Mouse (Mus musculus) hindbrain, embryonic 15.5 days (tissue): ENCODE results near the gene Soat1. TPM values are rescaled to one million over a fixed set of nuclear protein-coding genes. Genes with fewer than 3 reads are reported as not detected.

Experiments
- ATAC-seq: fragments of 200-750 bp; cut with Nextera tagmentation; 2 replicates; pipeline ENCODE4 v1.8.0; 2017; ENCODE audit warnings: low read depth, moderate number of reproducible peaks, moderate TSS enrichment; ENCODE audit not compliant: low FRiP score
- H3K27ac ChIP-seq: fragments of 300-500 bp; sonication (generic); replicated peaks from 2 replicates; pipeline ENCODE4 v1.5.1; 2015; ENCODE audit warnings: mild to moderate bottlenecking, inconsistent platforms
- H3K27me3 ChIP-seq: fragments of 300-500 bp; sonication (generic); 2 replicates; pipeline ENCODE4 v1.6.1; 2015; ENCODE audit warnings: control low read depth, inconsistent platforms
- H3K36me3 ChIP-seq: fragments of 300-500 bp; sonication (generic); 2 replicates; pipeline ENCODE4 v1.6.1; 2015; ENCODE audit warnings: control low read depth, inconsistent platforms
- H3K4me1 ChIP-seq: fragments of 300-500 bp; sonication (generic); replicated peaks from 2 replicates; pipeline ENCODE4 v1.6.1; 2015; ENCODE audit warnings: control low read depth, inconsistent platforms
- H3K4me2 ChIP-seq: fragments of 300-500 bp; sonication (generic); 2 replicates; pipeline ENCODE4 v1.6.1; 2015; ENCODE audit warnings: moderate library complexity, mild to moderate bottlenecking, inconsistent platforms
- H3K4me3 ChIP-seq: fragments of 300-500 bp; sonication (generic); 2 replicates; pipeline ENCODE4 v1.5.1; 2015; ENCODE audit warnings: mild to moderate bottlenecking, inconsistent platforms
- H3K9ac ChIP-seq: fragments of 300-500 bp; sonication (generic); 2 replicates; pipeline ENCODE4 v1.6.1; 2015; ENCODE audit warnings: inconsistent platforms
- H3K9me3 ChIP-seq: fragments of 300-500 bp; sonication (generic); 2 replicates; pipeline ENCODE4 v1.6.1; 2016; ENCODE audit warnings: control low read depth, inconsistent platforms
- WGBS: fragments of 180-500 bp; shearing (Covaris S2); methylation state at CpG from one replicate; pipeline ENCODE4 v1.1.7; 2015; 5-methylcytosine and 5-hydroxymethylcytosine counted together
- polyA plus RNA-seq: library from polyadenylated mRNA; unstranded; fragments of >200 nt; fragmentation: Nextera tagmentation; extraction: Ambion mirVana; gene quantifications from 2 replicates; pipeline ENCODE4 v1.2.1, GENCODE M21; 2015

The Soat1 gene
- polyA plus RNA-seq, 1 experiment from 2014 or later: 11.3 TPM

DNA sequence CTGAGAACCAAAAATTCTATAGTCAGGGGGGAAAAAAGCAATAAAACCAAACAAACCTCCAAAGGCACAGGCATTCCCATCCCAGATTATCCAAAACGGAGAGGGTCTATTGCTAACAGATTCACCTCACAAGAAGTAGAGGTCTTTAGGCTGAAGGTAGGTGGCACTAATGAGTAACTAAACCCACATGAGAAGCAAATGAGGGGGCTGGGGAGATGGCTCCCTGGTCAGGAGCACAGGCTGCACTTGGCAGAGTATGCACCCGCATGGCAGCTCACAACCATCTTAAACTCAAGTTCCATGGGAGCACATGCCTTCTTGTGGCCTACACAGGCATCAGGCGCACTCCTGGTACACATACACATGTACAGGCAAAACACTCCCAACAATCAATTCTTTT is 7.7 kb upstream of the Soat1 start:
- WGBS: 89% methylated on average over 3 of the region's 3 CpGs
- no peaks in the 10 kb centered on the region for H3K27me3 ChIP-seq
- H3K4me1 ChIP-seq: no peaks in the 10 kb centered on the region
- H3K4me2 ChIP-seq: no peak overlapping the region
- H3K27ac ChIP-seq: no peak overlapping the region
- no peaks in the 10 kb centered on the region for H3K9me3 ChIP-seq
- H3K36me3 ChIP-seq: no peaks in the 10 kb centered on the region
- no peak overlapping the region for H3K9ac ChIP-seq
- no peak for ATAC-seq
- no peak overlapping the region for H3K4me3 ChIP-seq

DNA sequence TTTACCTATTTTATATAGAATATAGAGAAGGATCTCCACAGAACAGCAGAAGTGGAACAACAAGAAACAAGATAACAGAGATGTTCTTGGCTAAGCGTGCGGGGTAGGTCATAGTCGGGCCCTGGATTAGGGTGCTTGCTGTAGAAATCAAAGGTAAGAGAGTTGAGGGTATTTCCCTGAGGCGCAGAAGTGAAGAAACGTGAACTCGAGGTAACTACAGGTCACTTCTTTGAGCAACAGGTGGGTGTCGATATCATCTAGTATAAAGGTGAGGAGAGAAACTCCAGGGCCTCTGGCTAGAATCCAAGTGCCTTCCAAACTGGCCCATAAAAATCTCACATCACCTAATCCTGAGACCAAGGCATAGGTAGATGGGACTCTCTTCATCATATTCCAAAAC is 2.4 kb upstream of the Soat1 start:
- no peak for ATAC-seq
- Histone ChIP-seq H3K27me3 (no peaks in the 10 kb centered on the region), H3K27ac (no peak overlapping the region), H3K4me3 (no peak overlapping the region), H3K9me3 (no peaks in the 10 kb centered on the region), H3K4me2 (no peak overlapping the region), H3K9ac (no peak overlapping the region), H3K36me3 (no peaks in the 10 kb centered on the region), H3K4me1 (peaks cover 11% of the 10 kb centered on the region)
- 50% methylated on average over 7 of the region's 7 CpGs for WGBS

DNA sequence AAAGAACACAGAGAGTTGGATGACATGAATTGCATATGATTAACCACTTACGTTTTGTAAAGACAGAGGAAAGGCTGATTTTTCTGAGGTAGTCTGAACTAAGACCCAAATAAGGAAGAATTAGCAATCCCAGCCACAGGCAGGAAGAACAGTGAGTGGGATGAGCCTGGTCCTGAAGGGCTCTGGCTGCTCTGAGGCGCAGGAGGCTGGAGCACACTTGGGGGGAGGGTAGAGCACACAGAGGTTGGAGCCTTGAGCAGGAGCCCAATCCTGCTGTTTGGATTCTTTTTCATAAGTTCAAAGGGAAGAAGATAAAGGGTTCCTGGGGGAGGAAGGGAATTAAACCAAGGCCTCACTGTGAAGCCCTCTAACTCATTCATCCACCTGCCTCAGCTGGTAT is 1.9 kb upstream of the Soat1 start:
- 35% methylated on average over 2 of the region's 2 CpGs for WGBS
- H3K36me3 ChIP-seq: no peaks in the 10 kb centered on the region
- ATAC-seq: no peak
- peaks cover 11% of the 10 kb centered on the region for H3K4me1 ChIP-seq
- no peaks in the 10 kb centered on the region for H3K27me3 ChIP-seq
- no peak overlapping the region for H3K4me2 ChIP-seq
- no peak overlapping the region for H3K27ac ChIP-seq
- no peak overlapping the region for H3K9ac ChIP-seq
- no peaks in the 10 kb centered on the region for H3K9me3 ChIP-seq
- H3K4me3 ChIP-seq: no peak overlapping the region

DNA sequence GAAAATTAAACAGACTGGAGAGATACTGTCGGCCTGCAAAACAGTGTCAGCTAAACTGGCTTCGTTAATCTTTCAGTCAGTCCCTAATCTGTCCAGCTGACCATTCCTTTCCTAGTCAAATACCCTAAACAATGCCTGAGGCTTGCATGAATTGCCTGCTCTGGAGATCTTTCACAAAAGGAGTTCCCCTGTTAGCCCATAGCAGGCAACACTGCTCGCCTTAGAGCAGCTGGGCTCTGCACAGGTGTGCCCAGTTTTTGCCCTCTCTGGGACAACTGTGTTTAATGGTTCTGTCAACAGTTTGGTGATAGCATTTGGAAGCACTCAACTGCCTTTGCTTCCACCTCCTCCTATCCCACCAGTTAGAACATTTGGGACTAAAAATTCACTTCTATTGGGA is 723 bp upstream of the Soat1 start:
- H3K27me3 ChIP-seq: no peaks in the 10 kb centered on the region
- no peak for ATAC-seq
- H3K9ac ChIP-seq: no peak overlapping the region
- no peak overlapping the region for H3K27ac ChIP-seq
- H3K36me3 ChIP-seq: no peaks in the 10 kb centered on the region
- no peak overlapping the region for H3K4me2 ChIP-seq
- 21% methylated on average over 3 of the region's 3 CpGs for WGBS
- H3K4me1 ChIP-seq: peaks cover 11% of the 10 kb centered on the region
- H3K9me3 ChIP-seq: no peaks in the 10 kb centered on the region
- no peak overlapping the region for H3K4me3 ChIP-seq

DNA sequence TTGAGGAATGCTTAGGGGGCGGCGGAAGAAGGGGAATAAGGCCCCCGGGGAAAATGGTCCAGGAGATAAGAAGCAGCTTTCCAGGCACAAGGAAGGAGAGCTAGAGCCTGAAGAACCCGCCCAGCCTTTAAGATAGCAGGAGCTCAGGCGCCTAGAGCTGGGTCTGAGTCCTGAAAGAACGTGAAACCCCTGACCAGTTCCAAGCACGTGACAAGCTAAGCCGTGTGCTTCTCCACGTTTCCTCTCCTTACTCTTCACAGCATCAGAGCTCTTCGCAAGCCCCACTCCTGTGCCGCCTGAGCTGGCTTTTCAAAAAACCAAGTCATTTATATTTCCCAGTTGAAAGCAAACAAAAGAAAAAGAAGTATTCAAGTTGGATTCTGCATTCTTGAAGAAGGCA is 1.1 kb downstream of the Soat1 start:
- peak overlapping the region; percentile 94 for H3K4me3 ChIP-seq
- no peak overlapping the region for H3K9ac ChIP-seq
- 2% methylated on average over 11 of the region's 11 CpGs for WGBS

DNA sequence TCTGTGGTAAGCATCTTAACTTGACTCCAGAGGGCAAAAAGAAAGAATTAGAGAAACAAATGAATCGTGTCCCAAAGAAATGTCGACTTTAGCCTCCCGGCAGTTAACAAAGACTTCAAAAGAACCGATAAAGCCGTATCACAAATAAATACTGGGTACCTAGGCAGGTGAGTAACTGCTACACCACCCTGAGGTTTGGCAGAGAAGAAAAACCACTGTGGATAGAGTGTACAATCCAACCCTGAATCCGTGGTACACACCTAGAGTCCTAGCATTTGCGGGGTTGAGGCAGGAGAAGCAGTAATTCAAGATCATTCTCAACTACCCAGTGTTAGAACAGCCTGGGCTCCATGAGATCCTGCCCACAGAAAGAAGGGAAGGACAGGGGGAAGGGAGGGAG is 2.2 kb downstream of the Soat1 start:
- ATAC-seq: no peak
- Histone ChIP-seq H3K27ac (no peak overlapping the region), H3K4me3 (no peak overlapping the region), H3K9ac (no peak overlapping the region), H3K9me3 (no peaks in the 10 kb centered on the region), H3K4me2 (no peak overlapping the region), H3K36me3 (0 out of 2 replicates have a peak, but pooled peaks cover 7% of the 10 kb centered on the region), H3K27me3 (no peaks in the 10 kb centered on the region), H3K4me1 (peaks cover 11% of the 10 kb centered on the region)
- WGBS: 93% methylated on average over 7 of the region's 7 CpGs

More for the DNA sequence above, 1.1 kb downstream of the Soat1 start:
- Histone ChIP-seq H3K27ac (no peak overlapping the region), H3K9me3 (no peaks in the 10 kb centered on the region), H3K4me1 (peaks cover 11% of the 10 kb centered on the region), H3K36me3 (0 out of 2 replicates have a peak, but pooled peaks cover 7% of the 10 kb centered on the region), H3K4me2 (peak overlapping the region; percentile 95), H3K27me3 (no peaks in the 10 kb centered on the region)
- ATAC-seq: no peak

DNA sequence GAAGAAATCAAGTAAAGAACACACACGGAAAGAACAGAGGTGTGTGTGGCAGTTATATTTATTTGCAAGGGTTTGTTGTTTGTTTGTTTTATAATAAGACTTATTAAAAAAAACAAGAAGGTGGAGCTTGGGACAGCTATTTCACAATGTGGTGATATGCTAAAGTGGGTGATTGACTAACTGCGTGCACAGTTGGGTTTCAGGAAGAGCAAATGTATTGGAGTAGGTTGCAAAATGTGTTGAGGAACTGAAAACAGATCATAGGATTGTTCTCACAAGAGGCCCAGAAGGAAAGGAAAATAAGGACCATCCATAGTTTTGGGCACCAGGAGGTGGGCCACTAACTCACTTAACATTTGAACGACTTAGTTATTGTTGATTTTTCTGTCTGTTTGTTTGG is 3.1 kb downstream of the Soat1 start:
- H3K4me2 ChIP-seq: no peak overlapping the region
- WGBS: 94% methylated on average over 3 of the region's 3 CpGs
- ATAC-seq: no peak
- H3K27me3 ChIP-seq: no peaks in the 10 kb centered on the region
- H3K36me3 ChIP-seq: peaks cover 11% of the 10 kb centered on the region; the same call in 1 of the 2 replicates
- no peaks in the 10 kb centered on the region for H3K9me3 ChIP-seq
- no peak overlapping the region for H3K4me3 ChIP-seq
- H3K9ac ChIP-seq: no peak overlapping the region
- H3K27ac ChIP-seq: no peak overlapping the region
- peaks cover 11% of the 10 kb centered on the region for H3K4me1 ChIP-seq

DNA sequence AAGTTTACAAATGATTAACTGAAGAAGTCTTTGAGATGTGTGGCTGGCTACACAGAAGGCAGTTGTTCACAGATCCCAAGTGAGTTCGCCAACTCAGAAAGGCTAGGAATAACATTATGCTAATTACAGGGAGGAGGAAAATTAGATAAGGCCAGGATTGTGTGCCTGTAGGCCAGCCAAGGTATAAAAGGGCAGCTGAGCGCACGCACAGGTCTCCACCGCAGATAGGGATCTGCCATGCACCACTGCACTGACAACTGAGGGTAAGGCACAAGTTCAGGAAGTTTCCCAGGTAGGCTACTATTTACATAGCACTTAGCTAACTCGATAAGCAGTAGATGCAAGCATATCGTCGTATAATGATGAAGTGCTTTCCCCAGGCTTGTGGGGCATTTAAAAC is 3.6 kb downstream of the Soat1 start:
- Histone ChIP-seq H3K9me3 (no peaks in the 10 kb centered on the region), H3K27me3 (no peaks in the 10 kb centered on the region), H3K4me2 (no peak overlapping the region), H3K27ac (no peak overlapping the region), H3K4me3 (no peak overlapping the region), H3K4me1 (peaks cover 11% of the 10 kb centered on the region), H3K36me3 (peaks cover 14% of the 10 kb centered on the region; the same call in 1 of the 2 replicates), H3K9ac (no peak overlapping the region)
- WGBS: 75% methylated on average over 7 of the region's 7 CpGs
- no peak for ATAC-seq

DNA sequence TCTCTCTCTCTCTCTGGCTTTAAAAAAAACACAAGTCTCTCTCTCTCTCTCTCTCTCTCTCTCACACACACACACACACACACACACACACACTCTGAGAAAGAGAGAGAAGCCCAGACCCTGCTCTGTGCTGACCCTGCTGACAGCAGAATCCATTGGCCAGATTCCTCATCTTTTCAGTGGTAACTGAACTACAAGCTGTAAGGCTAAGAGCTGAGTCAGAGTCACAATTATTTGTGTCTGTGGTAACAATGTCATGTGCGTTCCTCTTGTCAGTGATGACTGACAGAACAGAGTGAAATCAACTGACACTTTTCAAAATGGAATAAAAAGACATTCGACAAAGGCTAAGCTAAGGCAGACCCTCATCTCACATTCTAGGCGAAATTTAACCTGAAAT is 5.6 kb downstream of the Soat1 start:
- no peak overlapping the region for H3K27ac ChIP-seq
- H3K27me3 ChIP-seq: no peaks in the 10 kb centered on the region
- peaks cover 14% of the 10 kb centered on the region; the same call in 1 of the 2 replicates for H3K36me3 ChIP-seq
- H3K4me3 ChIP-seq: no peak overlapping the region
- peaks cover 8% of the 10 kb centered on the region for H3K4me1 ChIP-seq
- H3K9me3 ChIP-seq: no peaks in the 10 kb centered on the region
- ATAC-seq: no peak
- no peak overlapping the region for H3K9ac ChIP-seq
- H3K4me2 ChIP-seq: no peak overlapping the region
- WGBS: 91% methylated on average over 3 of the region's 3 CpGs

DNA sequence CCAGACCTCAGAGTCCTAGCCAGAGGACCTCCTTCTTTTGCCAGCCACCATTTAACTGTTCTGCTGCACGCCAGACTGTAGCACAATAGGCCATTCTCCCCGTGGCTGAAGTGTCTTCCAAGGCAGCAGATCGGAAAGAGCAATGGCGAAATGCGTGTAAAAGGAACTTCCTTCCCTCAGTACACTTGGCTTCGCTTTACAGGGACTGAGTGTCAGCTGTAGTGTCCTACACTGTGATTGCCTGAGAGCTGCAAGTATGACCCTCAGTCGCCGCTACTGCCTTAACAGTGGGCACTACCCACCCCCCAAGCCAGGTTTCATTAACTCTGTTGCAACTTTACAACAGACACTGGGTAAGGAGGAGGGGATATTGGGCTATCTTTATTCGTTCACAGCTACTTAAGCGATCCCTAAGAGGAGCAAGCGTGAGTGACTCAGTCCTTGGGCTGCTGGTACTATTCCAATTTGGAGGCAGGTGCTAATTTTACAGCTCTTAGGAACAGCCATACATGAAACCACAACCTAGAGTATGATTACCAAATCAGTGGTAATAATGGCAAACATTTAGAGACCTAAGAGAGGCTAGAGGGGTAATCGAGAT is 6.4 kb downstream of the Soat1 start:
- no peak overlapping the region for H3K27ac ChIP-seq
- H3K4me2 ChIP-seq: no peak overlapping the region
- no peaks in the 10 kb centered on the region for H3K27me3 ChIP-seq
- peaks cover 14% of the 10 kb centered on the region; the same call in 1 of the 2 replicates for H3K36me3 ChIP-seq
- H3K4me1 ChIP-seq: peaks cover under 1% of the 10 kb centered on the region
- 82% methylated on average over 12 of the region's 12 CpGs for WGBS
- no peak for ATAC-seq
- H3K9me3 ChIP-seq: no peaks in the 10 kb centered on the region
- no peak overlapping the region for H3K9ac ChIP-seq
- H3K4me3 ChIP-seq: no peak overlapping the region

DNA sequence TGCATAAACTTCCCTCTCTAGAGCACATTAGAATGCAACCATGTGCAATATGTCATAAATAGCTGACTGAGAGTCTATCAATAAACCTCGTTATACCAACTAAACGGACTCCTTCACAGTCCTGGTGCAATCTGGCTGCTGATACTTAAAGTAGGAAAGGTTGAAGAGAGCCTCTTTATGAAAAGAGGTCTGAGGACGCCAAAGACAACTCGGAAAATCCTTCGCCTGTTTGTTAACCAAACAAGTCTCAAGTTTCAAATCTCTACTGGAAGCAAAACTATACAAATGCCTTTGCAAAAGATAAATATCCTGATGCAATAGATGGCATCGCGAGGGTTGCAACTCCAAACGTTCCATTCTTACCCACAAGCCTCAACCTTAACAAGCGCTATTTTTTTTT is 9.2 kb downstream of the Soat1 start:
- no peak for ATAC-seq
- H3K4me2 ChIP-seq: no peak overlapping the region
- no peak overlapping the region for H3K9ac ChIP-seq
- no peak overlapping the region for H3K4me3 ChIP-seq
- no peaks in the 10 kb centered on the region for H3K9me3 ChIP-seq
- 92% methylated on average over 9 of the region's 9 CpGs for WGBS
- no peaks in the 10 kb centered on the region for H3K27me3 ChIP-seq
- no peaks in the 10 kb centered on the region for H3K4me1 ChIP-seq
- H3K36me3 ChIP-seq: peaks cover 14% of the 10 kb centered on the region; the same call in 1 of the 2 replicates
- H3K27ac ChIP-seq: no peak overlapping the region

DNA sequence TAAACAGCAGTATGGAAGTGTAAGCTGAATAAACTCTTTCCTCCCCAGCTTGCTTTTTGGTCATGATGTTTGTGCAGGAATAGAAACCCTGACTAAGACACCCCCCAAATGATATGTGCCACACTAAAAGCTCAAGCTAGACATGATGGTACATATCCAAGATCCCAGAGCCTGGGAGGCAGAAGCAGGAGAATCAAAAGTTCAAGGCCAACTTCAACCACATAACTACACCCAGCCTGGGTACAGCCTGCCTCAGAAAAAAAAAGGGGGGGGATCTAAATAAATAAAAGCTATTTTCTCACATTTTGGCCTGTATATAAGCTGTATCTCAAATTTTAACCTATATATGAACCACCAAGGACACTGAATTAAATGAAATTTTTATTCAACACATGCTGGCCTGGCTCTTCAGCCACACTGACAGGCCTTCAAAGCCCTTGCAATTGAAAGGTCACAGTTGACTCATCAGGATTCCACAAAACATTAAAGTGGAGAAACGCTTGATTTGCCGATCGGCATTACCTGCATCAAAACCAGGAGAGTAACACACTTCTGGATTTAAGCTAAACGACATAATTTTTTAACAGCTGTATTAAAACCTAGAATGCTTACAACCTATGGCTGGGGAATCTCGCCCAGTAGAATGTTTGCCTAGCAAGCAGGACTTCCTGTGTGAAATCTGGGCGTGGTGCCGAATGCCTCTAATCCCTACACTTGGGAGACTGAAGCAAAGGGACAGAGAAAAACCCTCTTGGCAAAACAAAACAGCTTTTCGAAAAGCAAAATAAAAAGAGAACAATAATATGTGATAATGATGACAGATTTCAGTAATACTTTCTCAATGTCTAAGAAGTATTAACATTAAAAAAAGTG is 9.9 kb downstream of the Soat1 start:
- no peaks in the 10 kb centered on the region for H3K9me3 ChIP-seq
- WGBS: 91% methylated on average over 8 of the region's 8 CpGs
- H3K36me3 ChIP-seq: peaks cover 9% of the 10 kb centered on the region; the same call in 1 of the 2 replicates
- no peak overlapping the region for H3K4me3 ChIP-seq
- ATAC-seq: no peak
- no peaks in the 10 kb centered on the region for H3K27me3 ChIP-seq
- H3K4me2 ChIP-seq: no peak overlapping the region
- H3K9ac ChIP-seq: no peak overlapping the region
- H3K27ac ChIP-seq: no peak overlapping the region
- no peaks in the 10 kb centered on the region for H3K4me1 ChIP-seq
